ENCODE assay signal across 17 mouse cellular contexts in genomic region chr13:93966271-93966670, GRCm38 (mm10).
DNase-seq lines count a peak whose midpoint lies in the region; ATAC-seq lines count a peak whose summit lies in the region.
"Had no signal": no experiment of that assay in that cellular context is flagged by ENCODE, and none has a peak within 500 bp of the region (broad histone marks: within the 10 kb centered on the region; RNA-seq: fewer than 3 reads in every experiment).

No protein-coding gene starts in this region.

- DNase-seq in hindbrain, embryonic 11.5 days (ENCODE audit: low spot score), result no peak
- DNase-seq in brain, adult 2 months (ENCODE audit: low read depth, low spot score), result peak; percentile 17
- no peak for DNase-seq in limb, embryonic 10.5 days (ENCODE audit: low spot score)
- DNase-seq in kidney, postnatal 10 days, result no peak
- no peak for DNase-seq in heart, postnatal 36 days
- DNase-seq: adrenal gland, postnatal 14 days; cerebellum, postnatal 36 days; heart, postnatal 10 days; right cerebral cortex, postnatal 4 days; thymus, adult 2 months had no signal

- no peaks in the 10 kb centered on the region for H3K36me3 ChIP-seq in hindbrain, embryonic 15.5 days
- H3K36me3 ChIP-seq in hindbrain, embryonic 11.5 days (ENCODE audit: control insufficient read depth, insufficient read depth, low read length), result no peaks in the 10 kb centered on the region
- no peaks in the 10 kb centered on the region for H3K36me3 ChIP-seq in embryonic facial prominence, embryonic 15.5 days
- no peaks in the 10 kb centered on the region for H3K36me3 ChIP-seq in limb, embryonic 10.5 days
- H3K36me3 ChIP-seq: liver, embryonic 15.5 days; midbrain, embryonic 13.5 days had no signal

- no peak overlapping the region for H3K4me2 ChIP-seq in hindbrain, embryonic 15.5 days
- H3K4me2 ChIP-seq in hindbrain, embryonic 11.5 days (replicated peaks; ENCODE audit: low read depth, low read length), result no peak overlapping the region
- H3K4me2 ChIP-seq in embryonic facial prominence, embryonic 15.5 days (replicated peaks), result no peak overlapping the region
- H3K4me2 ChIP-seq: liver, embryonic 15.5 days; midbrain, embryonic 13.5 days had no signal

- no peak for ATAC-seq in hindbrain, embryonic 15.5 days (ENCODE audit: low FRiP score, low read depth)
- ATAC-seq in hindbrain, embryonic 11.5 days (ENCODE audit: low FRiP score), result no peak
- peak; percentile 81 for ATAC-seq in embryonic facial prominence, embryonic 15.5 days (ENCODE audit: insufficient number of reproducible peaks, low FRiP score, low TSS enrichment, low read depth)
- ATAC-seq in erythroid progenitor cell, adult 5-6 weeks (replicated peaks; ENCODE audit: low FRiP score, poor library complexity, severe bottlenecking), result no peak
- ATAC-seq: intestine, postnatal 0 days had no signal

- intact Hi-C loops in heart, postnatal 36 days (cut with DNase I), result no loop called here

- H3K9ac ChIP-seq in hindbrain, embryonic 15.5 days, result no peak overlapping the region
- no peak overlapping the region for H3K9ac ChIP-seq in hindbrain, embryonic 11.5 days (ENCODE audit: low read depth, low read length)
- no peak overlapping the region for H3K9ac ChIP-seq in embryonic facial prominence, embryonic 15.5 days
- H3K9ac ChIP-seq: liver, embryonic 15.5 days; midbrain, embryonic 13.5 days had no signal

- no peaks in the 10 kb centered on the region for H3K27me3 ChIP-seq in hindbrain, embryonic 15.5 days
- H3K27me3 ChIP-seq in hindbrain, embryonic 11.5 days (ENCODE audit: control insufficient read depth, insufficient read depth, low read length), result no peaks in the 10 kb centered on the region
- H3K27me3 ChIP-seq in embryonic facial prominence, embryonic 15.5 days, result no peaks in the 10 kb centered on the region
- no peaks in the 10 kb centered on the region for H3K27me3 ChIP-seq in limb, embryonic 10.5 days (ENCODE audit: low read depth, poor library complexity, severe bottlenecking)
- H3K27me3 ChIP-seq: liver, embryonic 15.5 days had no signal

- H3K9me3 ChIP-seq in hindbrain, embryonic 15.5 days, result no peaks in the 10 kb centered on the region
- no peaks in the 10 kb centered on the region for H3K9me3 ChIP-seq in hindbrain, embryonic 11.5 days (ENCODE audit: control insufficient read depth, low read length)
- no peaks in the 10 kb centered on the region for H3K9me3 ChIP-seq in embryonic facial prominence, embryonic 15.5 days (replicated peaks)
- no peaks in the 10 kb centered on the region for H3K9me3 ChIP-seq in limb, embryonic 10.5 days (replicated peaks)
- H3K9me3 ChIP-seq: liver, embryonic 15.5 days; midbrain, embryonic 13.5 days had no signal

- H3K4me1 ChIP-seq in hindbrain, embryonic 15.5 days (replicated peaks), result peaks cover 13% of the 10 kb centered on the region
- no peaks in the 10 kb centered on the region for H3K4me1 ChIP-seq in hindbrain, embryonic 11.5 days (replicated peaks; ENCODE audit: control insufficient read depth, insufficient read depth, low read length)
- no peaks in the 10 kb centered on the region for H3K4me1 ChIP-seq in embryonic facial prominence, embryonic 15.5 days
- peaks cover 31% of the 10 kb centered on the region for H3K4me1 ChIP-seq in limb, embryonic 10.5 days
- H3K4me1 ChIP-seq: liver, embryonic 15.5 days; midbrain, embryonic 13.5 days had no signal

- no peak overlapping the region for H3K4me3 ChIP-seq in hindbrain, embryonic 15.5 days
- H3K4me3 ChIP-seq in hindbrain, embryonic 11.5 days (ENCODE audit: low read depth, low read length), result no peak overlapping the region
- no peak overlapping the region for H3K4me3 ChIP-seq in embryonic facial prominence, embryonic 15.5 days (replicated peaks)
- no peak overlapping the region for H3K4me3 ChIP-seq in limb, embryonic 10.5 days
- H3K4me3 ChIP-seq: liver, embryonic 15.5 days; midbrain, embryonic 13.5 days had no signal

- 0 out of 2 replicates have a peak overlapping the region, but pooled peaks have one; percentile 8 for H3K27ac ChIP-seq in hindbrain, embryonic 15.5 days (replicated peaks)
- H3K27ac ChIP-seq in hindbrain, embryonic 11.5 days (ENCODE audit: low read depth, low read length), result no peak overlapping the region
- H3K27ac ChIP-seq in embryonic facial prominence, embryonic 15.5 days (replicated peaks), result no peak overlapping the region
- H3K27ac ChIP-seq in limb, embryonic 10.5 days, result peak overlapping the region; percentile 68; the same call in 1 of the 2 replicates
- H3K27ac ChIP-seq: liver, embryonic 15.5 days; macrophage; midbrain, embryonic 13.5 days had no signal

Comparison
In these comparisons a context has a peak if more than half of its experiments do, and no peak if none do; other contexts are left out.
1. H3K27ac ChIP-seq: peak in hindbrain, embryonic 15.5 days (single experiment) and limb, embryonic 10.5 days (single experiment); none in hindbrain, embryonic 11.5 days (single experiment) and embryonic facial prominence, embryonic 15.5 days (single experiment).